Mouse (Mus musculus): ENCODE measurements around the gene Cyp1a1. TPM values are rescaled to one million over a fixed set of nuclear protein-coding genes. Genes with fewer than 3 reads are reported as not detected.

Cyp1a1 gene
- polyA plus RNA-seq (2016; fragmentation: Nextera tagmentation; extraction: Ambion mirVana), result not detected in 2 replicates

DNA sequence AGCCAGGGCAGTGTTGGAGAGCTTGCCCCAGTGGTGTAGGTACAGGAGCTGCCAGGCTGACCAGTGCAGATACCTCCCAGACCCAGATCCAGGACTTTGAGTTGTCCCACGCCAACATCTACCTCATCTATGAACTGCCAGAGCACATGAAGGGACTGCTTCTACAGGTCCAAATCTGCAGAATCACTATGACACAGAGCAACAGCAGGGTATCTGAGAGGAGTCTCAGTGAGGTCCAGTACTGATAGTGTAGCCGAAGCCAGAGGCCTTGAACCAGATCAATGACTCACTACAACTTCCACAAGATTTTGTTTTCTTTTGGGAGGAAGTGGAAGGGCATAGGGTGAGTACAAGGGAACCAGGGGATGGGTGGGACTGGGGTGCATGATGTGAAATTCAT lies at the start of gene Cyp1a1:
Cyp1a1 (plus strand) TSS at position 178 of the 400 bp plus-strand sequence.
- WGBS, result 76% methylated on average over 2 of the region's 2 CpGs
- Histone ChIP-seq H3K4me3 (no peak within 1 kb of the TSS), H3K9me3 (replicated peaks) (no peaks in the 10 kb centered on the region), H3K4me2 (no peak within 1 kb of the TSS), H3K27ac (ENCODE audit: poor library complexity, severe bottlenecking) (no peak within 1 kb of the TSS), H3K27me3 (replicated peaks) (0 out of 2 replicates have a peak, but pooled peaks cover 2% of the 10 kb centered on the region), H3K36me3 (no peaks in the 10 kb centered on the region), H3K4me1 (replicated peaks) (no peaks in the 10 kb centered on the region), H3K9ac (no peak within 1 kb of the TSS)
- peak; percentile 53; the same call in 1 of the 2 replicates for ATAC-seq (ENCODE audit: insufficient number of reproducible peaks, low FRiP score)

DNA sequence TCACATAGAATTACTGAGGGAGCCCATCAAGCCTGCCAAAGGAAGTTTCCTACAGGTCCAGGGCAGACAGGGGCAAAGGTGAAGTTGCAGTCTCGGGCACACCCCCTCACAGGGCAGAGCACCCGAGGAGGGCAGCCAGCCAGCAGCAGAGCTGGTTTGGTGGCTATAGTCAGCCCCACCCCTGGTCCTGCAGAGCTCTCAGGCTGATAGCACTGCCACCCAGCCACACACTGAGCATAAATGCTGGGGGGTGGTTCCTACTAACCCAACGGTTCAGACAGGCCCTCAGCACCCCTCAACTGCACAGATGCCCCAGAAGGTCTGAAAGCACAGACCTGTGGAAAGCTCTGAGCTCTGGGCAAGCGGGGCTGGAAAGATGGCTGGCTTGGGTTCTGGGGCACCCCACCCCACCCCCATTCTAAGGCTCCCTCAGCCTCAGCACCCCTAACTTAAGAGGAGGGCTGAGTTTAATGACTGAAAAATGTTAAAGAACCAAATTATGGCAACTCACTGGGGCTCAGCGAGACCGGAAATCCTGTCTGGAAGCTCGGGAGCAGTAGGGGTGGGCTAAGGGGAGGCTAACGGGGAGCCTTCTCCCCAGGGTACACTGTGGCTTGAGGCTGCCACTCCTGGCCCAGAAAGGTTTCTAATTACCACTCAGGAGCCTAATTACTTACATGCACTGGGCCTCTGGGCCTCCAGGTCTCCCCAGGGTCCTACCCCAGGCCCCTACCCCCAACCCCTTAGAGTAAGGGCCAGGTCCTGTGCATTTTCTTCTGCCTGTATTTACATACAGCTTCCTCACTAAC lies 48.9 kb upstream of the Cyp1a1 start:
- Histone ChIP-seq H3K9me3 (replicated peaks) (no peaks in the 10 kb centered on the region), H3K4me1 (replicated peaks) (peaks cover 86% of the 10 kb centered on the region), H3K36me3 (peaks cover 5% of the 10 kb centered on the region; the same call in 1 of the 2 replicates), H3K27me3 (replicated peaks) (no peaks in the 10 kb centered on the region), H3K27ac (ENCODE audit: poor library complexity, severe bottlenecking) (peak overlapping the region; percentile 87), H3K4me3 (peak overlapping the region; percentile 1; the same call in 1 of the 2 replicates), H3K9ac (peak overlapping the region; percentile 57), H3K4me2 (peak overlapping the region; percentile 36)
- ATAC-seq (ENCODE audit: insufficient number of reproducible peaks, low FRiP score), result peak; percentile 30; the same call in 1 of the 2 replicates
- WGBS, result 33% methylated on average over 8 of the region's 8 CpGs

DNA sequence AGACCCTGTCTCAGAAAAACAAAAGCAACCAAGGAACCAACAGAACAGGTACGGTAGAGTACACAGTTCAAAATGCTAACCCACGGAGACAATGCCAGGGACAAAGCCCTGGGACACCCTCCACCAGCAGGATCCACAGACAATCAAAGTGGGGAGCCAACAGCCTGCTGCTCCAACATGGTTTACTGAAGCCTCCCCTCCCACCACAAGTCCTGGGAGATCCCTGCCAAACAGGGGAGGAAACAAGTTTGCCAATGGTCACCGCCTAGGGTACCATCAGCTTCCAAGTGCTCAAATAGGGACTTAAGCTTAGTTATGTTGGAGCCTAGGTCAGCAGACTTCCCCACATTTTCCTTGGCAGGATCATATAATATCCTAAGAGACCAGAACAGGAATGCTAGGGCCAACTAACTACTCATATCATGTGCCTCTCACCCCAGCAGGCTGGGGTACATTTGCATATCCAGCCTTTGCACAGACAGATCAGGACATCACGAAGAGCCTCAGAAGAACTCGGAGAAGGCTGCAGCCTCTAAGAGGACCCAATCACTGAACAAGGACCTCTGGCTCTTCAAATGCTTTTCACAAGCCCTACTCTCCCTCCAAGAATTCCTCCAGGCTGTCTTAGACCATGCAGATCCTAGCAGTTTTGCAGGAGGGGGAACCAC lies 47.9 kb upstream of the Cyp1a1 start:
- peak overlapping the region; percentile 57 for H3K9ac ChIP-seq
- no peak for ATAC-seq (ENCODE audit: insufficient number of reproducible peaks, low FRiP score)
- peak overlapping the region; percentile 87 for H3K27ac ChIP-seq (ENCODE audit: poor library complexity, severe bottlenecking)
- H3K27me3 ChIP-seq (replicated peaks), result no peaks in the 10 kb centered on the region
- no peaks in the 10 kb centered on the region for H3K9me3 ChIP-seq (replicated peaks)
- peak overlapping the region; percentile 24; the same call in 1 of the 2 replicates for H3K4me3 ChIP-seq
- H3K4me2 ChIP-seq, result peak overlapping the region; percentile 60
- peaks cover 84% of the 10 kb centered on the region for H3K4me1 ChIP-seq (replicated peaks)
- 74% methylated on average over 5 of the region's 5 CpGs for WGBS
- H3K36me3 ChIP-seq, result peaks cover 5% of the 10 kb centered on the region; the same call in 1 of the 2 replicates

DNA sequence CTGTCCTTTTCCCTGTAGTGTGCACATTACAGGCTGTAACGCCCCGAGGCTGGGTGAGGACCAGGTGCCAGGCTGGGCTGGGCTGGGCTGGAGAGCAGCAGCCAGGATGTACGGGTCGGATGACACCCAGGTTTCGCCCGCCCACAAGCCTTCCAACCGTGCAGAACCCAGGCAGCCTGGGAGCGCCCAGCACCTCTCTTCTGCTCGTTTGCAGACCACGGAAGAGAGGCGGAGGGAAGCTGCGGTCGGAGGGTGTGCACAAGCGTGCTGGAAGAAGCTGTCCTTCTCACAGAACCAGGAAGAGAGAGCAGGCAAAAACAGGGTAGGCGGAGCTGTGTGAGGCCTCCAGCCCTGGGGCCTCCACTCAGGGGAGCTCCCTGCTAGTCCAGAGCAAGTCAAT lies 47.3 kb upstream of the Cyp1a1 start:
- H3K4me2 ChIP-seq, result peak overlapping the region; percentile 60
- peaks cover 5% of the 10 kb centered on the region; the same call in 1 of the 2 replicates for H3K36me3 ChIP-seq
- peak overlapping the region; percentile 75 for H3K27ac ChIP-seq (ENCODE audit: poor library complexity, severe bottlenecking)
- H3K27me3 ChIP-seq (replicated peaks), result no peaks in the 10 kb centered on the region
- peaks cover 84% of the 10 kb centered on the region for H3K4me1 ChIP-seq (replicated peaks)
- ATAC-seq (ENCODE audit: insufficient number of reproducible peaks, low FRiP score), result peak; percentile 15; the same call in 1 of the 2 replicates
- 20% methylated on average over 15 of the region's 15 CpGs for WGBS
- H3K9me3 ChIP-seq (replicated peaks), result no peaks in the 10 kb centered on the region
- H3K4me3 ChIP-seq, result peak overlapping the region; percentile 24
- H3K9ac ChIP-seq, result peak overlapping the region; percentile 57

DNA sequence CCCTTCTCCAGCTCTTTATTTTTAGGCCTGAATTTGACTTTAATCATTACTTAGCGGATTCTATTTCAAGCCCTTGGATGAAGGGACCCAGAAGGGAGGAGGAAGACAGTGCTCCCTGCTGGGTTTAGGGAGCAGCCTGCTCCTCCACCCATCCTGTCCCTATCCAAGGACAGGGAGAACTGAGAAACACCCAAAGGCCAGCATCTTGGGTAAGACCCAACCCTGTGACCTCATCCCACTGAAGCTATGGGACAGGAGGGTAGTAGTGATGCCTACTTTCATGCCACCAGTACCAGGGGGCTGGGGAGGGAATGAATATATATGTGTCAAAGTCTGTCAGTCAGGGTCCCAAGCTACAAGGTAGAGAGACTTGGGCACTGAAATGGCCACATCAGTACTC lies 46.7 kb upstream of the Cyp1a1 start:
- Histone ChIP-seq H3K9me3 (replicated peaks) (no peaks in the 10 kb centered on the region), H3K4me1 (replicated peaks) (peaks cover 86% of the 10 kb centered on the region), H3K27ac (ENCODE audit: poor library complexity, severe bottlenecking) (peak overlapping the region; percentile 75), H3K27me3 (replicated peaks) (no peaks in the 10 kb centered on the region), H3K36me3 (peaks cover 5% of the 10 kb centered on the region; the same call in 1 of the 2 replicates), H3K4me3 (no peak overlapping the region), H3K9ac (peak overlapping the region; percentile 57), H3K4me2 (peak overlapping the region; percentile 60)
- no peak for ATAC-seq (ENCODE audit: insufficient number of reproducible peaks, low FRiP score)
- WGBS, result 61% methylated on average over 1 of the region's 1 CpGs

DNA sequence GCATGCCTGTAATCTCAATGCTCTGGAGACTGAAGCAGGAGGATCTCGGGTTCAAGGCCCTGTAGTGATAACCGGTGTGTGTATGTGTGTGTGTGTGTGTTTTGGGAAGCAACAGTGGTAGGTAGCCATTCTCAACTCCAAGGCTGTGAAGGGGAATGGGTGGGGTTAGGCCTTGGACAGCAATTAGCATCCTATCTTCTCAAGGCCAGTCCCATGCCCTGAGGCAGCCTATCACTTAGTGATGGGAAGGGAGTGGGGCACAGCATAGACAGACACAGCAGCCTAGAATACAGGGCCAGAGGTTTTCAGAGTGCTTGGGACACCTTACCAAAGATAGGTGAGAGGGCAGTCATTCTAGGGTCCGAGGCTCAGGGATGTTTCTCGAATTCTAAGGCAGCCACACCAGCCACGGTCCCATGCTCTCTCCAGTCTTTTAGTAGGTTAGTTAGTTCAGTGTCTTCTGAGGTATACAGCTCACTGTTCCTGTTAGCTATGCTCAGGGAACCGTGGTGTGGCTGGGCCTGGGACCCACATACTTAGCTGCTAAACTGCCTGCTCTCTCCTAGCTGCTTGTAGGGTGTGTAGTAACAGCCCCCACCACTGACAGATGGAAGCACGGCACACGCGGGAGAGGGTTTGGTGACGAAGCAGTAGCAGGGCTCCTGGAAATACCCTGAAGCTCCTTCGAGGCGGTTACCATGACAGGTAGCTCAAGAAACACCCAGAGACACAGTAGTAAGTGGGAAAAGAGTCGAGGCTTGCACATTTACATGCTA lies 45.8 kb upstream of the Cyp1a1 start:
- H3K27me3 ChIP-seq (replicated peaks), result no peaks in the 10 kb centered on the region
- no peak overlapping the region for H3K4me2 ChIP-seq
- no peak overlapping the region for H3K9ac ChIP-seq
- peaks cover 78% of the 10 kb centered on the region for H3K4me1 ChIP-seq (replicated peaks)
- 86% methylated on average over 13 of the region's 13 CpGs for WGBS
- H3K9me3 ChIP-seq (replicated peaks), result no peaks in the 10 kb centered on the region
- ATAC-seq (ENCODE audit: insufficient number of reproducible peaks, low FRiP score), result no peak
- no peak overlapping the region for H3K4me3 ChIP-seq
- H3K27ac ChIP-seq (ENCODE audit: poor library complexity, severe bottlenecking), result no peak overlapping the region
- H3K36me3 ChIP-seq, result peaks cover 5% of the 10 kb centered on the region; the same call in 1 of the 2 replicates

DNA sequence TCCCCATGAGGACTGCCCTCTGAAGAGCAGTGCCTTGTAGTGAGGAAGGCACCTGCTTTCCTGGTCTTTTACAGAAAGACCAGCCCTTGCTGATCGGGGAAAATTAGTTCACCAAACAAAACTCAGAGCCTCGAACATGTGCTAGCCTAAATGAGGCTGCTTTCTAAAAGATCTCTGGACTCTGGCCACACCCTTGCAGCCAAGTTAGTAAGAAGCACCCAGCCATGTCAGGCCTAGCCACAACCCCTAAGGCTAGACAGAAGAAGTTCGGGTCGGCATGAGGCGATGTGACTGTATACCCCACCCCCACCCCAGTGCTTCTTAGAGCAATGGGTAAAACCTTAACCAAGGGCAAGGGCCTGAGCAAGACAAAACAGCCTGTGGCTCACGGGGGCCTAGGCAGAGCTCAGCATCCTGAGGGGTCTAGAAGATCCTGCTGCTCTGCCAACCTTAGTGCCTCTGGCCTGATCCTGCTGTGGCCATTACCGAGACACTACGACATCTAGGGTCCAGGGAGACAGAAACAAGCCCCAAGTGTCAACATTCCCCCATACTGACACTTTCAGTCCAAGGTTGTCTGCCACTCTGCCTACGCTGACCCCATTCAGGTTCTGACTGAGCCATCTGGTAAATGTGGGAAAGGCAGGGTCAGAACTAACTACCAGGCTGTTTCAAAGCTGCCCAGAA lies 44.4 kb upstream of the Cyp1a1 start:
- Histone ChIP-seq H3K9me3 (replicated peaks) (no peaks in the 10 kb centered on the region), H3K27ac (ENCODE audit: poor library complexity, severe bottlenecking) (0 out of 2 replicates have a peak overlapping the region, but pooled peaks have one; percentile 12), H3K4me2 (peak overlapping the region; percentile 90), H3K27me3 (replicated peaks) (no peaks in the 10 kb centered on the region), H3K36me3 (peaks cover 5% of the 10 kb centered on the region; the same call in 1 of the 2 replicates), H3K4me3 (peak overlapping the region; percentile 98), H3K4me1 (replicated peaks) (peaks cover 67% of the 10 kb centered on the region), H3K9ac (peak overlapping the region; percentile 100)
- 77% methylated on average over 9 of the region's 9 CpGs for WGBS
- ATAC-seq (ENCODE audit: insufficient number of reproducible peaks, low FRiP score), result no peak

DNA sequence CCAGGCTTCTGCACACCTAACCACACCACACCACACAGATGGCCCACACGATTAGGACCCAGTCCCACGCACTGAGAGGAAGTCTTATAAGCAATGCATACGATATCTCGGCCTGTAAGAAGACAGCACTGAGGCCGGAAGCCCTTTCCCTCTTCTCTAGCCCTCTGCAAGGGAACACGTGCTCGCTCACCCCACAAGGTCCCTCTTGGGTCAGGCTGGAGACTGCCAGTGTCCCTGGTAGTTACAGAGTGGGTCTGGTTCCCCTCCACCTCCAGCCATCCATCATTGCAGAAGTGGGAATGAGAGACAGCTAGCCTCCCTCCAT lies 43.9 kb upstream of the Cyp1a1 start:
- peak overlapping the region; percentile 100 for H3K9ac ChIP-seq
- no peak for ATAC-seq (ENCODE audit: insufficient number of reproducible peaks, low FRiP score)
- peaks cover 5% of the 10 kb centered on the region; the same call in 1 of the 2 replicates for H3K36me3 ChIP-seq
- 43% methylated on average over 7 of the region's 7 CpGs for WGBS
- 0 out of 2 replicates have a peak overlapping the region, but pooled peaks have one; percentile 12 for H3K27ac ChIP-seq (ENCODE audit: poor library complexity, severe bottlenecking)
- no peaks in the 10 kb centered on the region for H3K27me3 ChIP-seq (replicated peaks)
- H3K4me3 ChIP-seq, result peak overlapping the region; percentile 98
- no peaks in the 10 kb centered on the region for H3K9me3 ChIP-seq (replicated peaks)
- peaks cover 62% of the 10 kb centered on the region for H3K4me1 ChIP-seq (replicated peaks)
- H3K4me2 ChIP-seq, result peak overlapping the region; percentile 90

DNA sequence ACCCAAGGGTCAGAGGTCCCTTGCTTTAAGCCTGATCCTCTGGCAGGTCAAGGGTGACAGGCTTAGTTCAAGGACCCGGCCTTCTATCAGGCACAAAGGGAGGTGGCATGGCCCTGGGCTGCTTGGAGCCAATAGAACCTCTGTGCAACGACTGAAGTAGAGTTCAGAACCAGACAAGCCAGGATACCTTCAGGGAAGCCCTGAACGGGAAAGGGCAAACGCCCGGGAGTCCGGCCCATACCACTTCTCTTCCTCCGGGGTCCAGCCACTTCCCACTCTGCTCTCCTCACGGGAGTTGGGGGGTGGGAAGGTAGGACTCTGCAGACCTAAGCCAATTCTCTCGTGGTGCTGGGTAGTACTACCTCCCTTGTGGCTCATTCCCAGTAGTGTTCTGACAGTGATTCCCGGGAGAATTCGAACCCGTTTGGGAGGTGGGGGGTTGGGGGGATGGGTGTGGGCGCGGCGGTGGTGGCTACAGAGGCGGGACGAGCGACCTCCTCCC lies 43.2 kb upstream of the Cyp1a1 start:
- Histone ChIP-seq H3K36me3 (peaks cover 5% of the 10 kb centered on the region; the same call in 1 of the 2 replicates), H3K9ac (peak overlapping the region; percentile 100), H3K4me3 (peak overlapping the region; percentile 98), H3K27me3 (replicated peaks) (no peaks in the 10 kb centered on the region), H3K27ac (ENCODE audit: poor library complexity, severe bottlenecking) (peak overlapping the region; percentile 96), H3K4me1 (replicated peaks) (peaks cover 55% of the 10 kb centered on the region), H3K9me3 (replicated peaks) (no peaks in the 10 kb centered on the region), H3K4me2 (peak overlapping the region; percentile 90)
- WGBS, result 1% methylated on average over 18 of the region's 18 CpGs
- ATAC-seq (ENCODE audit: insufficient number of reproducible peaks, low FRiP score), result peak; percentile 1; the same call in 1 of the 2 replicates

All from heart, embryonic 12.5 days (tissue).